In the genomic region with DNA sequence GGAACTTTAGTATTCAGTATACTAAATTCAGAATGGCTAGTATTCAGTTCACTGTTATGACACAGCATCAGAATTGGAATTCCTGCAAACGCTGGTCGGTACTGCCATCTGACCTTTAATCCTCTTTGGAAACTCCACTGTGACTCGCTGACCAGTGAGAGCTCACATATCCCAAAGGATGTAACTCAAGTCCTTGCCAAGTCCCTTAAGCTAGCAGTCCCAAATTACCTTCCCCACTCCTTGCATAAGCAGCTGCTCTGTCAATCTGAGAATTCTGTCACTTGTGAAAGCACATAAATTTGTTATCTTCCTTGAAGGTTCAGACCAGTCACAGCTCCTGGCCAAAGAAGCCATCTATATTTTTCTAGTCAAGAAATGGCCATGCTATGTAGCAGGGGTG, we compare ENCODE assay signal across 22 mouse cellular contexts. TPM values are rescaled to one million over a fixed set of nuclear protein-coding genes. Genes with fewer than 3 reads are reported as not detected.
A peak's percentile ranks its signal among the peaks of the same experiment; 100 is the strongest.
DNase-seq lines count a peak whose midpoint lies in the region; TF ChIP-seq lines count a peak whose summit lies in the region.
"Had no signal": no experiment of that assay in that cellular context is flagged by ENCODE, and none has a peak within 500 bp of the region (broad histone marks: within the 10 kb centered on the region; RNA-seq: fewer than 3 reads in every experiment).

No protein-coding gene starts in this region.

- peak overlapping the region; percentile 72 for H3K27ac ChIP-seq in heart, adult 2 months
- H3K27ac ChIP-seq: embryonic facial prominence, embryonic 12.5 days; hindbrain, postnatal 0 days; limb, embryonic 15.5 days; midbrain, embryonic 12.5 days; neural tube, embryonic 15.5 days had no signal

- intact Hi-C loops in heart, adult 2 months (cut with DNase I): loop anchor here (1.0 to 10.0 kb wide), 4 partner anchors 36 to 164 kb away; no protein-coding TSS in a partner anchor

- no peak overlapping the region for H3K4me3 ChIP-seq in heart, adult 2 months
- H3K4me3 ChIP-seq: embryonic facial prominence, embryonic 12.5 days; limb, embryonic 15.5 days; midbrain, embryonic 12.5 days; neural tube, embryonic 15.5 days had no signal

- H3K4me1 ChIP-seq in heart, adult 2 months (ENCODE audit: control insufficient read depth, insufficient read depth, low read length): no peaks in the 10 kb centered on the region; the same call in 1 of the 2 replicates
- H3K4me1 ChIP-seq: embryonic facial prominence, embryonic 12.5 days; limb, embryonic 15.5 days; midbrain, embryonic 12.5 days; neural tube, embryonic 15.5 days had no signal

- no peak for TF ChIP-seq CTCF in heart, adult 2 months (IDR thresholded peaks at IDR 0.05)

- peaks cover 2% of the 10 kb centered on the region; the same call in 1 of the 2 replicates for H3K36me3 ChIP-seq in heart, adult 2 months (ENCODE audit: control insufficient read depth, insufficient read depth, low read length)
- H3K36me3 ChIP-seq: embryonic facial prominence, embryonic 12.5 days; limb, embryonic 15.5 days; midbrain, embryonic 12.5 days; neural tube, embryonic 15.5 days had no signal

- TF ChIP-seq EP300 in heart, adult 2 months (IDR thresholded peaks at IDR 0.05; ENCODE audit: insufficient read depth, low read depth, low read length): 0 out of 2 replicates have a peak, but pooled peaks have one; percentile 52

- DNase-seq in adrenal gland, adult 2 months: peak; percentile 7
- no peak for DNase-seq in adrenal gland, postnatal 4 days (ENCODE audit: low spot score in 2 of 2)
- DNase-seq in heart, adult 2 months: peak in 1 of 2 experiments; percentile 24
- DNase-seq in heart, postnatal 4 days: no peak
- peak; percentile 1 for DNase-seq in 3T3-L1 (ENCODE audit: low read depth, low spot score)
- peak; percentile 4 for DNase-seq in embryo, embryonic 11 days
- DNase-seq in cerebellum, postnatal 4 days (ENCODE audit: low spot score in 2 of 2): no peak
- no peak for DNase-seq in kidney, adult 9 months
- DNase-seq: cerebellum, adult 9-11 months; forebrain, postnatal 0 days; gastrocnemius, postnatal 36 days; kidney, adult 18-20 months; kidney, postnatal 36 days; layer of hippocampus, adult 9-11 months; lung, adult 18-20 months; lung, postnatal 4 days; right cerebral cortex, postnatal 25 days had no signal

- H3K27me3 ChIP-seq in heart, adult 2 months (ENCODE audit: control insufficient read depth, insufficient read depth, low read length): no peaks in the 10 kb centered on the region
- H3K27me3 ChIP-seq: embryonic facial prominence, embryonic 12.5 days; limb, embryonic 15.5 days; midbrain, embryonic 12.5 days; neural tube, embryonic 15.5 days had no signal

- WGBS in heart, adult 2 months: 18% methylated on average over 3 of the region's 3 CpGs

- TF ChIP-seq POLR2A in heart, adult 2 months (IDR thresholded peaks at IDR 0.05; ENCODE audit: insufficient read depth, low read depth, low read length): no peak

- no peaks in the 10 kb centered on the region for H3K79me2 ChIP-seq in heart, adult 2 months (replicated peaks; ENCODE audit: control insufficient read depth, insufficient read depth, low read length)

- no peak overlapping the region for H3K9ac ChIP-seq in heart, adult 2 months (ENCODE audit: low read depth, low read length)
- H3K9ac ChIP-seq: embryonic facial prominence, embryonic 12.5 days; forebrain, postnatal 0 days; limb, embryonic 15.5 days; midbrain, embryonic 12.5 days; neural tube, embryonic 15.5 days had no signal

RNA-seq across cellular contexts. Expression of a gene that starts 48.7 kb away (rescaled TPM):
- 1 to 10 TPM in 1 of 2 experiments, under 1 TPM in 1; 0.89 to 2.5 TPM for total RNA-seq in adrenal gland, adult 2 months (2021)
- polyA plus RNA-seq in adrenal gland, adult 2 months (2012; rRNA removed): 0.59 and 0.65 TPM in 2 replicates
- 1 to 10 TPM; 3.6 to 3.9 TPM for total RNA-seq in adrenal gland, postnatal 4 days (2021)
- total RNA-seq in heart, adult 2 months (2021): 1 to 10 TPM; 5.7 to 7.1 TPM
- 1.5 and 3.0 TPM in 2 replicates for polyA plus RNA-seq in heart, adult 2 months (2012; rRNA removed)
- 1 to 10 TPM; 4.9 to 6.5 TPM for total RNA-seq in heart, postnatal 4 days (2021)

Comparison
In these comparisons a context has a peak if more than half of its experiments do, and no peak if none do; other contexts are left out.
1. DNase-seq: peak in adrenal gland, adult 2 months (single experiment), 3T3-L1 (single experiment) and embryo, embryonic 11 days (single experiment); none in adrenal gland, postnatal 4 days (0 of 2), heart, postnatal 4 days (single experiment), cerebellum, postnatal 4 days (0 of 2) and kidney, adult 9 months (single experiment).